Mouse (Mus musculus) ES-E14 (cell line): ENCODE data around the gene Sv2c.

Experiments
- HCFC1 ChIP-seq: IDR thresholded peaks from 2 replicates; pipeline ENCODE4 v1.6.1; 2012; ENCODE audit warnings: low read length, inconsistent platforms, borderline replicate concordance; ENCODE audit not compliant: insufficient read depth
- MAFK ChIP-seq: IDR thresholded peaks from 2 replicates; pipeline ENCODE4 v1.6.1; 2014; ENCODE audit warnings: mild to moderate bottlenecking, low read depth, low read length, inconsistent platforms; ENCODE audit not compliant: insufficient read depth
- ZC3H11A ChIP-seq: IDR thresholded peaks from 2 replicates; pipeline ENCODE4 v1.6.1; 2012; ENCODE audit warnings: low read depth, mild to moderate bottlenecking, inconsistent platforms, low read length, borderline replicate concordance
- ZNF384 ChIP-seq: IDR thresholded peaks from 2 replicates; pipeline ENCODE4 v1.6.1; 2012; ENCODE audit warnings: low read depth, low read length, inconsistent platforms

DNA sequence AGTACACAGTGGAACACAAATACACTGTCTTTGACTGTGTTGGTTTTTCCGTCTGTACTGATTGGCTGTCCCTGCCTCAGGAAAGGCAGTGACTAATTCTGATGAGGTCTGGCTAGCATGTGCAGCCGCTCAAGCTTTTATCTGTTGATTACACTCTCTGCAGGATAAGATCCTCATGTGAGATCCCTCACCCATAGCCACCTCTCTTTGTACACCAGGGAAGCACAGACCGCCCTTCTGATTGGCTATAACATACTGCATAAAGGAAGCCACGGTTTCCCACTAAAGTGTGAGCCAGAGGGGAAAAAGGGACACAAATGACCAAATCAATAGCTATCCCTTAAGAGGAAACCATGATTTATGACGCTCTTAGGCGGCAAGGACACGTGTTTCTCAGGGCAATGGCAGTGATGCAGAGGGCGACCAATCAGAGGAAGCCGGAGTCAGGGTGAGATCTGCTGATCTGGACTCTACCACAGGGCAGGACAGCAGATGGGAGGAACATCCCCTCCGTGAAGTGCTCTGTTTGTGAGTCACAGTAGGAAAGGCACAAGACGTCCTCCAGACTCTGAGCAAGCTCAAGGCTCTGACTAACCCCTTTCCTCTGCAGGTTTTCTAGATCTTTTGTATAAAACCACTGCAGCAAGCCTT, 121.4 kb downstream of the Sv2c start:
- TF ChIP-seq HCFC1 (no peak), ZNF384 (no peak), ZC3H11A (no peak), MAFK (no peak)
